ENCODE assay signal across 12 mouse cellular contexts in genomic region chr19:33056372-33056791, GRCm38 (mm10).
DNase-seq lines count a peak whose midpoint lies in the region; ATAC-seq and TF ChIP-seq lines count a peak whose summit lies in the region.
"Had no signal": no experiment of that assay in that cellular context is flagged by ENCODE, and none has a peak within 500 bp of the region (broad histone marks: within the 10 kb centered on the region; RNA-seq: fewer than 3 reads in every experiment).

No protein-coding gene starts in this region.

- WGBS in liver, adult 2 months: 10% methylated on average over 10 of the region's 10 CpGs

- peaks cover 2% of the 10 kb centered on the region; the same call in 1 of the 2 replicates for H3K4me1 ChIP-seq in liver, adult 2 months (ENCODE audit: control insufficient read depth, insufficient read depth, low read length)
- H3K4me1 ChIP-seq: limb, embryonic 13.5 days had no signal

- no peak overlapping the region for H3K4me3 ChIP-seq in liver, adult 2 months (ENCODE audit: insufficient read depth, low read depth, low read length)
- H3K4me3 ChIP-seq: heart, embryonic 15.5 days; limb, embryonic 13.5 days had no signal

- H3K27ac ChIP-seq in liver, adult 2 months (replicated peaks; ENCODE audit: insufficient read depth, low read depth, low read length): peak overlapping the region; percentile 59
- H3K27ac ChIP-seq: heart, embryonic 15.5 days; limb, embryonic 13.5 days had no signal

- no peaks in the 10 kb centered on the region for H3K36me3 ChIP-seq in liver, adult 2 months (ENCODE audit: control insufficient read depth, insufficient read depth, low read length)
- H3K36me3 ChIP-seq: heart, embryonic 15.5 days; limb, embryonic 13.5 days had no signal

- no peak for TF ChIP-seq CTCF in liver, adult 2 months (IDR thresholded peaks at IDR 0.05; ENCODE audit: low read depth, low read length)

- no peak for TF ChIP-seq POLR2A in liver, adult 2 months (IDR thresholded peaks at IDR 0.05; ENCODE audit: extremely low read depth, insufficient read depth, low read length)

- H3K27me3 ChIP-seq in liver, adult 2 months (ENCODE audit: control insufficient read depth, insufficient read depth, low read length): no peaks in the 10 kb centered on the region
- H3K27me3 ChIP-seq: heart, embryonic 15.5 days; limb, embryonic 13.5 days had no signal

- ATAC-seq in CD4-positive, CD25-positive, alpha-beta regulatory T cell, adult 4 months: no peak
- ATAC-seq in megakaryocyte progenitor cell, adult 5-6 weeks (replicated peaks; ENCODE audit: poor library complexity): peak; percentile 75

- intact Hi-C loops in left cerebral cortex, postnatal 10 days (cut with DNase I): no loop called here

- no peaks in the 10 kb centered on the region for H3K79me2 ChIP-seq in liver, adult 2 months (ENCODE audit: control insufficient read depth, insufficient read depth, low read length)

- DNase-seq in CD4-positive, CD25-positive, alpha-beta regulatory T cell, adult 2 months (ENCODE audit: low read depth, low spot score): peak; percentile 18
- DNase-seq in liver, adult 2 months (ENCODE audit: extremely low read depth, low read depth, low spot score): peak; percentile 83
- DNase-seq in liver: no peak
- peak; percentile 6 for DNase-seq in adrenal gland, postnatal 14 days
- no peak for DNase-seq in cerebellum, adult 11 months
- no peak for DNase-seq in left cerebral cortex, postnatal 10 days (ENCODE audit: extremely low spot score in 1 of 2, low spot score in 2 of 2)
- DNase-seq: cerebellum, adult 8-10 months; kidney, postnatal 10 days had no signal

- H3K9ac ChIP-seq in liver, adult 2 months (ENCODE audit: low read depth, low read length): peak overlapping the region; percentile 7
- H3K9ac ChIP-seq: heart, embryonic 15.5 days; limb, embryonic 13.5 days had no signal

Comparison
In these comparisons a context has a peak if more than half of its experiments do, and no peak if none do; other contexts are left out.
1. DNase-seq: peak in CD4-positive, CD25-positive, alpha-beta regulatory T cell, adult 2 months (single experiment), liver, adult 2 months (single experiment) and adrenal gland, postnatal 14 days (single experiment); none in liver (single experiment), cerebellum, adult 11 months (single experiment) and left cerebral cortex, postnatal 10 days (0 of 2).